Mouse (Mus musculus) CD4-positive helper T cell, adult 2 months (primary cell): ENCODE results near the gene Ckmt1.
"Not testable (repeated sequence)": the region's sequence is repeated elsewhere in the genome, so short reads cannot be mapped to it uniquely, and the experiment has no call there.

Experiments used
- DNase-seq: peaks from one replicate; pipeline ENCODE4 v3.0.0-alpha.2; 2012; ENCODE audit warnings: low read depth, missing footprints, low spot score

Ckmt1 gene

GRCm38 (mm10) chr2:121357494-121357893, at the start of gene Ckmt1:
Gene Ckmt1, plus strand, starts transcription at chr2:121357714.
- DNase-seq: no peak

- DNase-seq: no peak
These were observed 48.5 kb upstream of the Ckmt1 start for GRCm38 (mm10) chr2:121308997-121309416.

- no peak for DNase-seq
These were observed 41.2 kb upstream of the Ckmt1 start for GRCm38 (mm10) chr2:121316278-121316677.

- DNase-seq: no peak
These were observed 34.5 kb upstream of the Ckmt1 start for GRCm38 (mm10) chr2:121323041-121323440.

- DNase-seq: no peak
These were observed 33.6 kb upstream of the Ckmt1 start for GRCm38 (mm10) chr2:121323693-121324470.

- DNase-seq: no peak
These were observed 28.0 kb upstream of the Ckmt1 start for GRCm38 (mm10) chr2:121329492-121329891.

GRCm38 (mm10) chr2:121339057-121339456, 18.5 kb upstream of the Ckmt1 start:
- no peak for DNase-seq

- no peak for DNase-seq
These were observed 4.4 kb upstream of the Ckmt1 start for GRCm38 (mm10) chr2:121353156-121353555.

- no peak for DNase-seq
These were observed 3.1 kb upstream of the Ckmt1 start for GRCm38 (mm10) chr2:121354378-121354777.

GRCm38 (mm10) chr2:121354820-121355592, 2.5 kb upstream of the Ckmt1 start, which contains the start of gene Ppip5k1:
Gene Ppip5k1, minus strand, starts transcription at chr2:121355396.
- DNase-seq: peak; percentile 96

GRCm38 (mm10) chr2:121357961-121358360, 447 bp downstream of the Ckmt1 start:
- DNase-seq: no peak

- peak; percentile 66 for DNase-seq
These were observed 867 bp downstream of the Ckmt1 start for GRCm38 (mm10) chr2:121358381-121358780.

GRCm38 (mm10) chr2:121359461-121359860, 1.9 kb downstream of the Ckmt1 start:
- no peak for DNase-seq

- DNase-seq: no peak
These were observed 6.1 kb downstream of the Ckmt1 start for GRCm38 (mm10) chr2:121363656-121364055.

- no peak for DNase-seq
These were observed 11.3 kb downstream of the Ckmt1 start for GRCm38 (mm10) chr2:121368831-121369230.

- no peak for DNase-seq
These were observed 13.4 kb downstream of the Ckmt1 start for GRCm38 (mm10) chr2:121370921-121371320.

- DNase-seq: no peak
These were observed 14.8 kb downstream of the Ckmt1 start for GRCm38 (mm10) chr2:121372266-121372665.

- DNase-seq: no peak
These were observed 17.3 kb downstream of the Ckmt1 start for GRCm38 (mm10) chr2:121374766-121375165.

- DNase-seq: not testable (repeated sequence)
These were observed 29.6 kb downstream of the Ckmt1 start, which contains the start of gene Strc for GRCm38 (mm10) chr2:121386961-121387575. Gene Strc, minus strand, starts transcription at chr2:121387168.

GRCm38 (mm10) chr2:121396624-121397023, 39.1 kb downstream of the Ckmt1 start:
- DNase-seq: peak; percentile 76

- DNase-seq: no peak
These were observed 45.8 kb downstream of the Ckmt1 start for GRCm38 (mm10) chr2:121403296-121403695.

- peak; percentile 78 for DNase-seq
These were observed 50.6 kb downstream of the Ckmt1 start for GRCm38 (mm10) chr2:121408160-121408559.
